11 mouse cellular contexts compared by ENCODE assay signal in the genomic region with DNA sequence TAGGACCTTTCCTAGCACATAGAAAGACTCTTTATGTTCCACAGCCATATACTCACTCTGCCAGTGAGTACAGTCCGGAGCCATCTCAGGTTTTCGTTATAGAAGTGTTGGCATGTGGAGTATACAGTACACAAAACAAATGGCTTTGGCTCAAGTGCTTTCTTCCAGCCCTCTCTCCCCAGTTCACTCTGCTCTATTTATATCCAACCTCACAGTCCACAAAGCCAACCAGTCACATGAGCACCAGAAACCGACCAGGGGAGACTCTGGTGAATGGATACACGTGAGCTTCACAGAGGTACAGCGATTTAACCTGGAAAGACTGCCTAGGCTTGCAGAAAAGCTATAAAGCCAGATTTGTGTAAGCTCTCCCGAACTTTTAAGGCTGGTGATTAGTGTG. TPM values are rescaled to one million over a fixed set of nuclear protein-coding genes. Genes with fewer than 3 reads are reported as not detected.
DNase-seq lines count a peak whose midpoint lies in the region; TF ChIP-seq lines count a peak whose summit lies in the region.
"Had no signal": no experiment of that assay in that cellular context is flagged by ENCODE, and none has a peak within 500 bp of the region (broad histone marks: within the 10 kb centered on the region; RNA-seq: fewer than 3 reads in every experiment).

No protein-coding gene starts in this region.

- no peak overlapping the region for H3K4me3 ChIP-seq in heart, adult 2 months
- H3K4me3 ChIP-seq: erythroblast, embryonic 14.5 days; intestine, embryonic 15.5 days had no signal

- H3K27ac ChIP-seq in heart, adult 2 months = peak overlapping the region; percentile 65
- H3K27ac ChIP-seq: intestine, embryonic 15.5 days had no signal

- WGBS in heart, adult 2 months = 51% methylated on average over 6 of the region's 6 CpGs

- H3K36me3 ChIP-seq in heart, adult 2 months (ENCODE audit: control insufficient read depth, insufficient read depth, low read length) = peaks cover 14% of the 10 kb centered on the region
- H3K36me3 ChIP-seq: intestine, embryonic 15.5 days had no signal

- no peak overlapping the region for H3K9ac ChIP-seq in heart, adult 2 months (ENCODE audit: low read depth, low read length)
- H3K9ac ChIP-seq: intestine, embryonic 15.5 days had no signal

- no peaks in the 10 kb centered on the region for H3K27me3 ChIP-seq in heart, adult 2 months (ENCODE audit: control insufficient read depth, insufficient read depth, low read length)
- H3K27me3 ChIP-seq: intestine, embryonic 15.5 days had no signal

- TF ChIP-seq CTCF in heart, adult 2 months (IDR thresholded peaks at IDR 0.05) = no peak

- peaks cover 8% of the 10 kb centered on the region for H3K4me1 ChIP-seq in heart, adult 2 months (ENCODE audit: control insufficient read depth, insufficient read depth, low read length)

- intact Hi-C loops in heart, adult 2 months (cut with DNase I) = loop anchor here (5.0 kb wide), 1 partner anchor 38 kb away; no protein-coding TSS in a partner anchor
- intact Hi-C loops in left cerebral cortex, postnatal 14 days (cut with DNase I) = no loop called here

- DNase-seq in adipocyte (ENCODE audit: low spot score) = peak; percentile 78
- peak; percentile 88 for DNase-seq in brain, adult 2 months (ENCODE audit: low read depth, low spot score)
- DNase-seq in heart, adult 2 months = peak in 1 of 2 experiments; percentile 55
- DNase-seq in heart, postnatal 4 days = peak; percentile 57
- DNase-seq in left cerebral cortex, postnatal 14 days (ENCODE audit: low spot score in 2 of 2) = no peak
- DNase-seq in embryo, embryonic 10.5 days (ENCODE audit: low spot score) = no peak
- DNase-seq in frontal cortex, postnatal 14 days (ENCODE audit: low spot score in 2 of 2) = no peak
- no peak for DNase-seq in ovary, postnatal 10 days (ENCODE audit: low spot score)
- DNase-seq: embryo, embryonic 11 days had no signal

- 0 out of 2 replicates have a peak, but pooled peaks cover 2% of the 10 kb centered on the region for H3K79me2 ChIP-seq in heart, adult 2 months (replicated peaks; ENCODE audit: control insufficient read depth, insufficient read depth, low read length)

- TF ChIP-seq POLR2A in heart, adult 2 months (IDR thresholded peaks at IDR 0.05; ENCODE audit: insufficient read depth, low read depth, low read length) = no peak

- peak; percentile 55; the same call in 1 of the 2 replicates for TF ChIP-seq EP300 in heart, adult 2 months (IDR thresholded peaks at IDR 0.05; ENCODE audit: insufficient read depth, low read depth, low read length)

RNA-seq across cellular contexts. Expression of a gene that starts 56.4 kb away (rescaled TPM):
- 10 to 100 TPM; 80.9 to 85.2 TPM for total RNA-seq in heart, adult 2 months (2021)
- 26.4 and 34.2 TPM in 2 replicates for polyA plus RNA-seq in heart, adult 2 months (2012; rRNA removed)
- 100 to 1,000 TPM; 160 to 163 TPM for total RNA-seq in heart, postnatal 4 days (2021)
- total RNA-seq in left cerebral cortex, postnatal 14 days (2021) = 10 to 100 TPM; 53.8 to 57.0 TPM
- polyA plus RNA-seq: erythroblast, embryonic 14.5 days had no signal

Comparison
In these comparisons a context has a peak if more than half of its experiments do, and no peak if none do; other contexts are left out.
1. DNase-seq: peak in adipocyte (single experiment), brain, adult 2 months (single experiment) and heart, postnatal 4 days (single experiment); none in left cerebral cortex, postnatal 14 days (0 of 2), embryo, embryonic 10.5 days (single experiment), frontal cortex, postnatal 14 days (0 of 2) and ovary, postnatal 10 days (single experiment).